Mouse (Mus musculus) megakaryocyte progenitor cell, adult 5-6 weeks (primary cell): ENCODE results near the gene Adamts10. TPM values are rescaled to one million over a fixed set of nuclear protein-coding genes. Genes with fewer than 3 reads are reported as not detected.

Experiments used
- ATAC-seq: replicated peaks from 2 replicates; pipeline ENCODE4 v1.8.0; 2016; ENCODE audit warnings: mild to moderate bottlenecking, moderate TSS enrichment, inconsistent platforms; ENCODE audit not compliant: poor library complexity
- total RNA-seq, 2 experiments: library from RNA; stranded (forward) in 1 of 2; stranded (reverse) in 1 of 2; fragments of 157-497, 149-512 nt in 1 of 2; fragments of 200-1000 nt in 1 of 2; gene quantifications; 2 replicates each; pipeline versions ENCODE4 v1.2.3 to v1.2.4; 2015 to 2017

Adamts10 gene
- total RNA-seq, 2 experiments from 2014 or later: 14.0 to 18.5 TPM

DNA sequence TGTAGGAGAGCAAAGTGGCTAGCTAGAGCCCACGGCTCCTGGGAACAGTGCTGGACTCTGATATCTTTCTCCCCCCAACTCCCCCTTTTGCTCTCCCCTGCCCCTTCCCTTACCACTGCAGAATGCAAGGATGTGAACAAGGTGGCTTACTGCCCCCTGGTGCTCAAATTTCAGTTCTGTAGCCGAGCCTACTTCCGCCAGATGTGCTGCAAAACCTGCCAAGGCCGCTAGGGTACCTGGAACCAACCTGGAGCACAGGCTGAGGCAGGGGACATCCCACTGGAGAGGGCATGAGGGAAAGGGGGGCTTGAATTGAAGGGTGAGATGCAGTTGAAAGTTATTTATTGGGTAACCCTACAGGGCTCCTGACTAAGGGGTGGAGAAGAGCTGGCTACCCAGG lies 29.0 kb downstream of the Adamts10 start:
- ATAC-seq: peak; percentile 57

DNA sequence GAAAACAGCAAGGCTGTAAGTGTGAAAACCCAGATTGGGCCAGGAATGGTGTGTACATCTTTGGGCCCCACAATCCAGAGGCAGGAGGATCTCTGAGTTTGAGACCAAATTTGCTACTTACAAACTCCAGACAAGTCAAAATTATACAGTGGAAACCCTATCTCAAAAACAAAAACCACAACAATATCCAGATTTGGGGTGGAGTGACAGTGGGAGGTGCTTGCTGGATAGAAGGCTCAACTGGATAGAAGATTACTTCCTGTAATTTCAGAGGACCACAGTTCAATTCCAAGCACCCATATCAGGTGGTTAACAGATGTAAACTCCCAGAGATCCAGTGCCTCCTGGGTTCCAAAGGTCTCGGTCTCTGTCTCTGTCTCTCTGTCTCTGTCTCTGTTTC lies 30.5 kb downstream of the Adamts10 start:
- ATAC-seq: no peak

DNA sequence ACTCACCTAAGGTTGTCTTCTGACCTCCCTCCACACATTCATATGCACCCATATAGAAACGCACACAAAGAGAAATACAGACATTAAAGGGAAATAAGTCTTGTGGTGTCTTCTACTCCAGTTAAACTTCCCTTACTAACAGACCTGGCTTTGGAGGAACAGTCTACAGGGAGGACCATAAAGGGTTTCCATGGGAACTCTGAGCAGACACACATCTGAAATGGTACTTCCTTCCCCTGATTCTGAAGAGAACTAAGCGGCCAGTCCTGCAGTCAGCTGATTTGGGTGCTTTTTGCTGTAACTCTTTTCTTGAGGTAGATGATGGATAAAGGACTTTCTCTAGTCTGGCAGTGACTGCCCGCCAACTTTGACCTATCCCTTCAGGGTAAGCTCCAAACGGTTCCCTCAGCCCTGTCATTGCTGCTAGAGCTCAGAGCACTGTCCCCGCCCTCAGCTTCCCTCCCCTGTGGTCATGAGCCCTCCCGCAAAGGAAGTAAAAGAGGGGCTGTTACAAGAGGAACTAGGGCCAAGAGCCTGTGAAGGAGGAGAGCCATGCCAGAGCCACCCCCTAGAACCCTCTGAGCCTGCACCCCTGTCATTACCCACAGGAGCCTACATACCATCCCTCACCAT lies 31.3 kb downstream of the Adamts10 start, which contains the start of gene Myo1f:
TSS of gene Myo1f (plus strand) at position 485 of the 633 bp plus-strand sequence.
- ATAC-seq: peak; percentile 90

DNA sequence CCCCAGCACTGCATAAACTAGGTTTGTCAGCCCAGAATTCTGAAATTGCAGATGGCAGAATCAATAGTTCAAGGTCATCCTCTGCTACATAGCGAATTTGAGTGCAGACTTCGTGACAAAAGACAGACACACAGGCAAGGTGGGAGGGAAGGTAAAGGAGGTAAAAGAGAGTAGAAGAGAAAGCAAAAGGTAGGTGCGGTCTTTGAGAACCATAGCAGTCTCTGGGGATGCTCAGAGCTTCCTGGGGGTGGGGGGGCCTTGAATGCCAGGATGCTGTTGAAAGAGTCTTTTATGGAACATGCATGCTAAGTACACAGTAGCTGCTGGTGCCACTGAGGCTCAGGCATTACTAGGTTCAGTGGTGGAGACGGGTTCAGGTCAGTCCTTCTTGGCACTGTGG lies 33.9 kb downstream of the Adamts10 start:
- ATAC-seq: no peak

DNA sequence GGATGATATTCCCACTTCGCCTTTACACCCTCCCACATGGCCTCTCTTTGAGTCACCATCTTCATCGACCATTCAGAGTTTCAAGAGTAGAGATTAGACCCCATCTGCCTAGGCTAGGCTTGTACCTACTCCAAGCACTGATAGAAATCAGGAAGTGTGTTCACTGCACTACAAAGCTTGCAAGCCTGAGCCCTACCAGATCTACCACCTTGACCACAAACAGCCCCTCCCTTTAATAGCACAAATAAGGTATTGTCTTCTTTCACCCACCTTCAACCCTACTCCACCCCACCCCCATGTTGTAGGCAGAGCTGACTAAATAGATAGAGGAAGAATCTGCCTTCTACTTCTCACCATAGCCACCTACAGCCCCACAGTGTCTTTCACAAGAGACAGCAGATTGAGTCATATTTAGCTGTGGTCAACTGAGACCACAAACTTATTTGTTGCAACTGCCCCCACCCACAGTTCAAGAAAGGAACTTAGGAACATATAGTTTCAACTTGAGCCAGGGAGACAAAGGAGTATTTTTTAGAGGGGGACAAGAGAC lies 39.6 kb downstream of the Adamts10 start:
- ATAC-seq: peak; percentile 85

DNA sequence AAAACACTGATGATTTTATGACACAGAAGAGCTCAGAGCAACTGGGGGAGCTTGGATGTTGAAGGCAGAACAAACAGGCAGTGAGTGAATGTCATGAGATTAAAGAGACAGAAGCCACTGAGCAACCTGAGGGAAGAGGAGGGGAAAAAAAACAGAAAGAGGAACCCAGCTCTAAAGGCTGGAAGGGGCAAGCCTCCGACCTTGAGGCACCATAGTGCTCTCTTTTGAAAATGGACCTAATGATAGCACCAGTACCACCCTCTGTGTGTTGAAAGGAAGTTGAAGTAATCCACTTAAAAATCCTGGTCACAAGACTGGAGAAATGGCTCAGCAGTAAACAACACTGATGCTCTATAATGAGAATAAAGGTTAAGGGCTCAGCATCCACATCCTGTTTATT lies 40.6 kb downstream of the Adamts10 start:
- peak; percentile 12 for ATAC-seq

DNA sequence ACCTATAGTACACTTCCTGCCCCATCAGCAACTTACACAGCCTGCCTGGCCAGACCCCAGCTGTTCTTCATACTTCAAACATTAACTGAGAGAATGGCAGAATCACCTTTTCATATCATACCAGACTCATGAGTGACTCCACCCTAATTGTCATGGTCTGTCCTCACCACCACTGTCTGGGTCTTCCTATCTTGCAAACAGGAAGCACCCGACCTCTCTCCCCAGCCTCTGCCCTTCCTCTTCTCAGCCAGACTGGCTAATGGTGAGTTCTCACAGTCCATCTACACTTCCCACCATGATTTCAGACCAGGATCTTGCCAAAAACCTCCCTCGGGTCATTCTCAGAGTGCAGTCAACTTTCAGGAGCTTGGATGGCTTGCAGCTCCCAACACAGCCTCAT lies 42.2 kb downstream of the Adamts10 start:
- ATAC-seq: peak; percentile 81

DNA sequence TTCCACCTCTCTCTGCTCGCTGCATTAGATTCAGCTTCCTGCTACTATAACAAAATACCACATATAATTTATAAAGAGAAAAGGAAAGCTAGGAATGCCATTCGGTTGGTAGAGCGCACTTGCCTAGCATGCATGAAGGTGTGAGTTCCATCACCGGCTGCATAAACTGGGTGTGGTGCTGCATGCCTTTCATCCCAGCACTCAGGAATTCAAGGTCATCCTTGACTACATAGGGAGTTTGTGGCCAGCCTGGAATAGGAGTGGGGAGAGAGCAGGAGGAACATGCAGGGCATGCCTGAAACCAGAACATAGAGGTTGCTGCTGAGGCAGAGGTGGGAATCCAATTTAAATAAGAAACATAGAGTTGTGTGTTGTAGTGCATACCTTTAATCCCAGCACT lies 60.1 kb downstream of the Adamts10 start:
- ATAC-seq: no peak

DNA sequence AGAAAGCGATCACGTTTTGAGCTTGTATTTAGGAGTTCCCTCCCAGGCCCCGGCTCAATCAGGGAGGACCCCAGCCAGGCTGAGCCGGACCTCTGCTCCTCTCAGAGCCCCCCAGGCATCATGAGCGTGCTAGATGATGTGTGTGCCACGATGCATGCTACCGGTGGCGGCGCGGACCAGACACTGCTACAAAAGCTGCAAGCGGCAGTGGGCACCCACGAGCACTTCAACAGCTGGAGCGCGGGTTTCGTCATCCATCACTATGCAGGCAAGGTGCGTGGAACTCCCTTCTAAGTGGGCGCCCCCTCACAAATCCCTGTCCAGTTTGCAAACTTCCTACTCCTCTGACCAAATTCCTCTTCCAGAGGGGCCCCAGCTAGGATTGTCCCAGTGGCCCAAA lies 62.0 kb downstream of the Adamts10 start:
- no peak for ATAC-seq

DNA sequence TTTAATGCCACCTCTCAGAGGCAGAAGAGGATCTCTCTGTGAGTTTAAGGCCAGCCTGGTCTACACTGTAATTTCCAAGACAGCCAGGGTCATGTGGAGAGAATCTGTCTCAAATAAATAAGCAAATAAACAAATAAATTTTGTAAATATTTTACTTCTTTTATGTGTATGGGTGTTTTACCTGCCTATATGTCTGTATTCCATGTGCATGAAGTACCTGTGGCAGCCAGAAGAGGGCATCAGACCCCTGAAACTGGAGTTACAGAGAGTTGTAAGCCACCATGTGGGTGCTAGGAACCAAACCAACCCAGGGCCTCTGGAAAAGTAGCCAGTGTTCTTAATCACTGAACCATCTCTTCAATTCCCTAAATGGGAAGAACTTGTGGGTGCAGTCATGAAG lies 73.3 kb downstream of the Adamts10 start:
- no peak for ATAC-seq

DNA sequence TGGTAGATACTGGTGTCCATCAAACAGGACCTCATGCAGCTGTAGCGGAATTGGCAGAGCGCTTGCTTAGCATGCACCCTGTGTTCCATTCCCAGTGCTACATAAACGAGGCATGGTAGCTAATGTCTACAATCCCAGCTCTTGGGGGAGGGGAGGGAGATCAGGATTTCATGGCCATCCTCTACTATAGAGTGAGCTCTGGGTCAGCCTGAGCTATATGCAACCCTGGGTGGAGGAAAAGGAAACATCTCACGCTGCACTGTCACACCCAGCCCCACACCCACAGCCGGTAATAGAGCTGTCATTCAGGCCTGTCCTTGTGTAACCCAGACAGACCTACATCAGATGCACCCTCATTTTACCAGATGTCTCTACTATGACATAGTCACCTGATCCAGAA lies 74.5 kb downstream of the Adamts10 start:
- ATAC-seq: no peak

DNA sequence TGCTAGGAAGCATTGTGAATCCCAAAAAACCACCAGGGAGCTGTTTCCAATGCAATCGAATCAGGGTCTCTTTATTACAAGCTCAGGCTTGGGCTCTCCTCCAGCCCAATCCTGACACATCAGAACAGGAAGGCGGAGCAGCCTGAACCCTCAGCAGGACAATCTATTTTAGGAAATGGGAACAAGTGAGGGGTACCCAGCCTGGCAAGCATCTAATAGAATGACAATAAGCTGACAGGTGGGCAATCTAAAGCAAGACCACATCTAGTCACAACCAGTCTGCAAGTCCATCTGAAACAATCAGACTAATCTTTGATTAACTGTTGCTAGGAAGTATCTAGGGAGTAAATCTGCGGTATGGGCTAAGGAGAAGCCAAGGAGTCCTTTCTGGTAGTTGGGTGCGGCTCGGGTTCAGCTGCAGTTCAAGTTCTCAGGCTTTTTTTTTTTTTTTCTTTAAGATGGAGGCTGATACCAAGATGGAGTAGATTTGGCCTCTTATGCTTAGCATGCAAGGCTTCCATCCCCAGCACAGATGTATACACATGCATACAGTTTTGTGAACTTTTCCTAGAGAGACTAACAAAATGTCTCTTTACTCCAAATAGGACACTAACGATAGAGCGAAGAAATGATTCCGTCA lies 76.0 kb downstream of the Adamts10 start:
- ATAC-seq: no peak

DNA sequence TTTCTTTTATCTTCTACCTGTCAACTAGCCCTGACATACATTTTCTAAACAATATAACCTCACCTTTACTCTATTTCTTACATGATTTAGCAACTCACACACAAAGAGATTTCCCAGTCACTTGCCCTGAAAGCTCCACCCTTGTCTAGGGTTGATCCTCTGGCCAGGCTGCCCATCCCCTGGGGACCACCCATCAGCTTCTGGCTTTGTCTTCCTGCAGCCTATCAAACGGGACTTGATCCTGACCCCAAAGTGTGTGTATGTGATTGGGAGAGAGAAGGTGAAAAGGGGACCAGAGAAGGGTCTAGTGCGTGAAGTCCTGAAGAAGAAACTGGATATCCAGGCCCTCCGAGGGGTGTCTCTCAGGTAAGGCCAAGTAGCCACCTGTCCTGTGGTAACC lies 76.8 kb downstream of the Adamts10 start:
- ATAC-seq: no peak

DNA sequence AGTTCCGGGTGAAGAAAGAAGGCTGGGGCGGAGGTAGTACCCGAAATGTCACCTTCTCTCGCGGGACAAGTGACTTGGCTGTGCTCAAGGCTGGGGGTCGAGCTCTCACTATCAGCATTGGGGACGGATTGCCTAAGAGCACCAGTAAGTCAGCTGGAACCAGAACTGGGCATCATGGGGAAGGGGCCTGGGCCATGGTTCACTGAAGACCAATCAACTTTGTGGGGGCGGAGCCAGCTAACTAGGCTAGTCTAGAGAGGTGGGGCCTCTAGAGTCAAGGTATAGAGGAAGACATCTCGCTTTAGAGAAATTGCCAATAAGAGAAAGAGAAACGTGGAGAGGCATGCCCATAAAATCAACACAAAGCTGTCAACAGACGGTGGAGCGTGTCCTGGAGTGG lies 77.9 kb downstream of the Adamts10 start:
- no peak for ATAC-seq

Other genes starting within 250 kb of the Adamts10 start
- gene Zfp955b, start 234.7 kb upstream of the Adamts10 start, total RNA-seq (2015): 5.7 and 7.0 TPM in 2 replicates
- 5.6 and 9.1 TPM in 2 replicates for gene Zfp955b, start 234.7 kb upstream of the Adamts10 start, total RNA-seq (2017)
- 18.9 and 27.4 TPM in 2 replicates for gene Zfp81, start 165.3 kb upstream of the Adamts10 start, total RNA-seq (2015)
- gene Zfp81, start 165.3 kb upstream of the Adamts10 start, total RNA-seq (2017): 11.9 and 14.5 TPM in 2 replicates
- 15.8 and 24.3 TPM in 2 replicates for gene Zfp101, start 129.6 kb upstream of the Adamts10 start, total RNA-seq (2015)
- 17.3 and 54.4 TPM in 2 replicates for gene Zfp101, start 129.6 kb upstream of the Adamts10 start, total RNA-seq (2017)
- not detected in 2 replicates for gene Actl9, start 91.3 kb upstream of the Adamts10 start, total RNA-seq (2015)
- gene Actl9, start 91.3 kb upstream of the Adamts10 start, total RNA-seq (2017): not detected in 2 replicates
- gene Myo1f, start 31.5 kb downstream of the Adamts10 start, total RNA-seq (2015): 43.0 and 45.0 TPM in 2 replicates
- 96.4 and 121 TPM in 2 replicates for gene Myo1f, start 31.5 kb downstream of the Adamts10 start, total RNA-seq (2017)
- gene Zfp414, start 104.9 kb downstream of the Adamts10 start, total RNA-seq (2015): 41.4 and 48.9 TPM in 2 replicates
- gene Zfp414, start 104.9 kb downstream of the Adamts10 start, total RNA-seq (2017): 15.0 and 25.0 TPM in 2 replicates
- 39.0 and 43.7 TPM in 2 replicates for gene Pram1, start 113.9 kb downstream of the Adamts10 start, total RNA-seq (2015)
- gene Pram1, start 113.9 kb downstream of the Adamts10 start, total RNA-seq (2017): 10.7 and 11.1 TPM in 2 replicates
- gene Hnrnpm, start 162.7 kb downstream of the Adamts10 start, total RNA-seq (2015): 496 and 582 TPM in 2 replicates
- gene Hnrnpm, start 162.7 kb downstream of the Adamts10 start, total RNA-seq (2017): 298 and 344 TPM in 2 replicates
- gene March2, start 194.5 kb downstream of the Adamts10 start, total RNA-seq (2015): 36.3 and 38.8 TPM in 2 replicates
- gene March2, start 194.5 kb downstream of the Adamts10 start, total RNA-seq (2017): 22.8 and 31.4 TPM in 2 replicates
- gene Rab11b, start 236.3 kb downstream of the Adamts10 start, total RNA-seq (2015): 75.7 and 89.0 TPM in 2 replicates
- 24.4 and 30.6 TPM in 2 replicates for gene Rab11b, start 236.3 kb downstream of the Adamts10 start, total RNA-seq (2017)